Mouse (Mus musculus): ENCODE measurements around the gene Gm4707. TPM values are rescaled to one million over a fixed set of nuclear protein-coding genes. Genes with fewer than 3 reads are reported as not detected.
"Not testable (repeated sequence)": the region's sequence is repeated elsewhere in the genome, so short reads cannot be mapped to it uniquely, and the experiment has no call there.

Gm4707 gene
- polyA plus RNA-seq, 1 experiment from 2014 or later = 4.3 TPM

DNA sequence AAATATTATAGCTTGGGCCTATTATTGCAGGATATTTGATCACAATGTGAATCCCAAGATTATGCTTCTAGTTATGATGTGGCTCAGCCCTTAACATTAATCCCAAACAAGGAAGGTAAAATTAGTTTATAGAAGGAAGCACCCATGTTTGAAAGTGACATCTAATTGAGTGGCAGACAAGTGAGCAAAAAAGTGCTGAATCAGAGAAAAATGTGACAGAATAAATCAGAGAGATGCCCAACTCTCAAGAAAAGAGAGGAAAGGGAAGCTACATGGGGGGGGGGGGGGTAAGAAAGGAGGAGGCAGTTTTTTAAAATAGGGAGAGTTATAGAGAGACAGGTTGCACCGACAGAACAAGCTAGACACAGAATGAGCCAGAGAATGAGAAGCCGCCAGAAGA, 11.5 kb upstream of the Gm4707 start:
- no peak for ATAC-seq (replicated peaks; ENCODE audit: low FRiP score, low TSS enrichment, low read depth)
- 61% methylated on average over 2 of the region's 2 CpGs for WGBS

DNA sequence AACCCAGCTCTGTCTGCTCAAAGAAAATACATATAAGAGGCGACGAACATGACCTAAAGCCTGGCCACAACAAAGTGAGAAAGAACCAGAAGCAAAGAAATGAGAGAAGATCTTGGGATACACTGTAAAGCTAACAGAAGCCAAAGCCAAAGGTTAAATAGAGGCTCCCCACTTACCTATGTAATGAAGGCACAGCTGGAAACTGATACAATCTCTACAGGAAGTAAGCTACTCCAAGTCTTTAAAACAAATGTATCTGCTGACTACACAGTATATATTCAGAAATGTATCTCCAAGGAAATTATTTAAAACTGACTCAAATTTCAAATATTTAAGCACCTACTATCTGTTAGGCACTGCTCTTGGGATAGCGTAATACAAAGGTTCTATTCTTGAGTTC, 594 bp upstream of the Gm4707 start:
- Histone ChIP-seq H3K4me1 (replicated peaks; ENCODE audit: control insufficient read depth, insufficient read depth, low read length) (no peaks in the 10 kb centered on the region), H3K9me3 (ENCODE audit: control insufficient read depth, low read length) (no peaks in the 10 kb centered on the region), H3K9ac (ENCODE audit: low read length) (no peak overlapping the region), H3K4me3 (ENCODE audit: low read depth, low read length) (no peak overlapping the region), H3K36me3 (ENCODE audit: control insufficient read depth, insufficient read depth, low read length) (peaks cover 63% of the 10 kb centered on the region), H3K27ac (ENCODE audit: low read depth) (no peak overlapping the region), H3K27me3 (replicated peaks; ENCODE audit: control insufficient read depth, insufficient read depth, low read length) (no peaks in the 10 kb centered on the region), H3K4me2 (ENCODE audit: low read length) (no peak overlapping the region)
- ATAC-seq (replicated peaks; ENCODE audit: low FRiP score, low TSS enrichment, low read depth) (no peak), DNase-seq (ENCODE audit: low spot score) (no peak)
- over 99% methylated on average over 3 of the region's 3 CpGs for WGBS

More for the DNA sequence above, 11.5 kb upstream of the Gm4707 start:
- Histone ChIP-seq H3K9ac (ENCODE audit: low read length) (no peak overlapping the region), H3K4me1 (replicated peaks; ENCODE audit: control insufficient read depth, insufficient read depth, low read length) (peaks cover 6% of the 10 kb centered on the region; the same call in 1 of the 2 replicates), H3K4me2 (ENCODE audit: low read length) (no peak overlapping the region), H3K4me3 (ENCODE audit: low read depth, low read length) (no peak overlapping the region), H3K36me3 (ENCODE audit: control insufficient read depth, insufficient read depth, low read length) (no peaks in the 10 kb centered on the region), H3K9me3 (ENCODE audit: control insufficient read depth, low read length) (no peaks in the 10 kb centered on the region), H3K27ac (ENCODE audit: low read depth) (no peak overlapping the region), H3K27me3 (replicated peaks; ENCODE audit: control insufficient read depth, insufficient read depth, low read length) (no peaks in the 10 kb centered on the region)
- DNase-seq (ENCODE audit: low spot score) = no peak

DNA sequence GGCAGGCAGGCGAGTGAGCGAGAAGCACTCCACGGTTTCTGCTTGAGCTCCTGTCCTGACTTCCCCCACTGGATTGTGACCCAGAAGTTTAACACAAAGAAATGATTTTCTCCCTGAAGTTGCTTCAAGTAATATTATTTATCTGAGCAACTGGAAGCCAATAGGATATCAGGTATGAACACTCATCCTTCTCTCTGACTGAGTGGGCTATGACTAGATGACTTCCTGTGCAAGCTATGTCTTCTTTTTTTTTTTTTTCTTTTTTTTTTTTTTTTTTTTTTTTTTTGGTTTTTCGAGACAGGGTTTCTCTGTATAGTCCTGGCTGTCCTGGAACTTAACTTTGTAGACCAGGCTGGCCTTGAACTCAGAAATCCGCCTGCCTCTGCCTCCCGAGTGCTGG, 2.4 kb downstream of the Gm4707 start:
- H3K36me3 ChIP-seq (ENCODE audit: control insufficient read depth, insufficient read depth, low read length) = peaks cover 62% of the 10 kb centered on the region
- H3K4me3 ChIP-seq (ENCODE audit: low read depth, low read length); H3K27ac ChIP-seq (ENCODE audit: low read depth); H3K4me2 ChIP-seq (ENCODE audit: low read length); H3K4me1 ChIP-seq (replicated peaks; ENCODE audit: control insufficient read depth, insufficient read depth, low read length); ATAC-seq (replicated peaks; ENCODE audit: low FRiP score, low TSS enrichment, low read depth); H3K9ac ChIP-seq (ENCODE audit: low read length); DNase-seq (ENCODE audit: low spot score); H3K9me3 ChIP-seq (ENCODE audit: control insufficient read depth, low read length); H3K27me3 ChIP-seq (replicated peaks; ENCODE audit: control insufficient read depth, insufficient read depth, low read length): not testable (repeated sequence)
- WGBS = 95% methylated on average over 6 of the region's 6 CpGs

DNA sequence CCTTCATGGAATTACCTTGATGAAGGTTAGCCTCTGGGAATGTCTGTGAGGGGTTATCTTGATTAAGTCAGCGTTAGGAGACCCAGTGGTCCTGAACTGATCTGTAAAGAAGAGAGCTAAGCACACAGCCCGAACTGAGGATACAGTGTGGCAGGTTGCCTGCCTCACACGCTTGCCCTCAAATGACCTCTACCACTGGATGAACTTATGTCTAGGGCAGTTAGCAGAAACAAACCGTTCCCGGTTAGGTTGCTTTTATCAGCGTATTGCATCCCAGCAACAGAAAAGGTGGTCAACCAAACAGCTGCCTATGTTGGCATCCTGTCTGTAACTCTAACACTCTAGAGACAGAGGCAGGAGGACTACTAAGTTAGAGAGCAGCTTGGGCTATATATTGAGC, 14.5 kb downstream of the Gm4707 start:
- 90% methylated on average over 6 of the region's 6 CpGs for WGBS
- DNase-seq (ENCODE audit: low spot score) = no peak
- H3K36me3 ChIP-seq (ENCODE audit: control insufficient read depth, insufficient read depth, low read length) = peaks cover 33% of the 10 kb centered on the region

GRCm38 (mm10) chr17:71444718-71445117, 15.0 kb downstream of the Gm4707 start:
- no peaks in the 10 kb centered on the region for H3K4me1 ChIP-seq (replicated peaks; ENCODE audit: control insufficient read depth, insufficient read depth, low read length)
- ATAC-seq (replicated peaks; ENCODE audit: low FRiP score, low TSS enrichment, low read depth) = no peak

More for the DNA sequence above, 14.5 kb downstream of the Gm4707 start:
- no peak overlapping the region for H3K4me2 ChIP-seq (ENCODE audit: low read length)
- no peaks in the 10 kb centered on the region for H3K4me1 ChIP-seq (replicated peaks; ENCODE audit: control insufficient read depth, insufficient read depth, low read length)
- H3K9ac ChIP-seq (ENCODE audit: low read length) = no peak overlapping the region
- H3K4me3 ChIP-seq (ENCODE audit: low read depth, low read length) = no peak overlapping the region
- H3K27ac ChIP-seq (ENCODE audit: low read depth) = no peak overlapping the region
- no peaks in the 10 kb centered on the region for H3K9me3 ChIP-seq (ENCODE audit: control insufficient read depth, low read length)
- H3K27me3 ChIP-seq (replicated peaks; ENCODE audit: control insufficient read depth, insufficient read depth, low read length) = no peaks in the 10 kb centered on the region
- no peak for ATAC-seq (replicated peaks; ENCODE audit: low FRiP score, low TSS enrichment, low read depth)

DNA sequence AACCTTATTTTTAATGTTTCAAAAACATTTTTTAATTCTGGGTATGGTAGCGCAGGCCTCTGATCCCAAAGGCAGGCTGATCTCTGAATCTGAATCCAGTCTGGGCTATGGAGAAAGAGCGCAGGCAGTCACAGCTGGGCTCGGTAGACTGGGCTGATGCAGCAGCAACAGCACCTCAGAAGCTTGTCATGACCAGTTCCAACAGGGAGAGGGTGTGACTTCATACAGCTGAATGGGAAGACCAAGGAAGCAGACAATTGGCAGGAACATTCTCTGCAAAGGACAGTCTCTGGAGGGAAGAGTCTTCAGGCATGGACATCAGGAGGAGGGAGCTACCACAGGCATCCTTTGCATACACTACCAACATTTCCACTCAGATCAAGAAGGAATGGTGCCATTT, 15.6 kb downstream of the Gm4707 start:
- no peak for DNase-seq (ENCODE audit: low spot score)
- H3K36me3 ChIP-seq (ENCODE audit: control insufficient read depth, insufficient read depth, low read length) = peaks cover 37% of the 10 kb centered on the region
- no peaks in the 10 kb centered on the region for H3K4me1 ChIP-seq (replicated peaks; ENCODE audit: control insufficient read depth, insufficient read depth, low read length)
- H3K9me3 ChIP-seq (ENCODE audit: control insufficient read depth, low read length) = no peaks in the 10 kb centered on the region
- ATAC-seq (replicated peaks; ENCODE audit: low FRiP score, low TSS enrichment, low read depth) = no peak
- no peak overlapping the region for H3K4me3 ChIP-seq (ENCODE audit: low read depth, low read length)
- H3K4me2 ChIP-seq (ENCODE audit: low read length) = no peak overlapping the region
- 91% methylated on average over 3 of the region's 3 CpGs for WGBS
- no peak overlapping the region for H3K9ac ChIP-seq (ENCODE audit: low read length)
- no peaks in the 10 kb centered on the region for H3K27me3 ChIP-seq (replicated peaks; ENCODE audit: control insufficient read depth, insufficient read depth, low read length)
- no peak overlapping the region; the same call in 1 of the 2 replicates for H3K27ac ChIP-seq (ENCODE audit: low read depth)

More at GRCm38 (mm10) chr17:71444718-71445117, 15.0 kb downstream of the Gm4707 start:
- Histone ChIP-seq H3K36me3 (ENCODE audit: control insufficient read depth, insufficient read depth, low read length) (peaks cover 36% of the 10 kb centered on the region), H3K27me3 (replicated peaks; ENCODE audit: control insufficient read depth, insufficient read depth, low read length) (no peaks in the 10 kb centered on the region), H3K4me2 (ENCODE audit: low read length) (no peak overlapping the region), H3K9ac (ENCODE audit: low read length) (no peak overlapping the region), H3K4me3 (ENCODE audit: low read depth, low read length) (no peak overlapping the region), H3K9me3 (ENCODE audit: control insufficient read depth, low read length) (no peaks in the 10 kb centered on the region), H3K27ac (ENCODE audit: low read depth) (no peak overlapping the region)
- no peak for DNase-seq (ENCODE audit: low spot score)
- WGBS = 77% methylated on average over 2 of the region's 2 CpGs

- no peak overlapping the region for H3K4me2 ChIP-seq (ENCODE audit: low read length)
- 89% methylated on average over 6 of the region's 6 CpGs for WGBS
- H3K4me3 ChIP-seq (ENCODE audit: low read depth, low read length) = no peak overlapping the region
- H3K27ac ChIP-seq (ENCODE audit: low read depth) = no peak overlapping the region
- peaks cover 33% of the 10 kb centered on the region for H3K36me3 ChIP-seq (ENCODE audit: control insufficient read depth, insufficient read depth, low read length)
- DNase-seq (ENCODE audit: low spot score) (no peak), ATAC-seq (replicated peaks; ENCODE audit: low FRiP score, low TSS enrichment, low read depth) (no peak)
- H3K27me3 ChIP-seq (replicated peaks; ENCODE audit: control insufficient read depth, insufficient read depth, low read length) = no peaks in the 10 kb centered on the region
- H3K9ac ChIP-seq (ENCODE audit: low read length) = no peak overlapping the region
- H3K4me1 ChIP-seq (replicated peaks; ENCODE audit: control insufficient read depth, insufficient read depth, low read length) = no peaks in the 10 kb centered on the region
- no peaks in the 10 kb centered on the region for H3K9me3 ChIP-seq (ENCODE audit: control insufficient read depth, low read length)
These were observed 16.4 kb downstream of the Gm4707 start for GRCm38 (mm10) chr17:71443273-71443672.

GRCm38 (mm10) chr17:71422502-71422901, 37.2 kb downstream of the Gm4707 start:
- not testable (repeated sequence) for H3K4me3 ChIP-seq (ENCODE audit: low read depth, low read length); ATAC-seq (replicated peaks; ENCODE audit: low FRiP score, low TSS enrichment, low read depth); DNase-seq (ENCODE audit: low spot score); H3K4me2 ChIP-seq (ENCODE audit: low read length); H3K9ac ChIP-seq (ENCODE audit: low read length); H3K27ac ChIP-seq (ENCODE audit: low read depth); H3K27me3 ChIP-seq (replicated peaks; ENCODE audit: control insufficient read depth, insufficient read depth, low read length); H3K4me1 ChIP-seq (replicated peaks; ENCODE audit: control insufficient read depth, insufficient read depth, low read length)
- WGBS = 100% methylated on average over 2 of the region's 2 CpGs
- peaks cover 10% of the 10 kb centered on the region for H3K9me3 ChIP-seq (ENCODE audit: control insufficient read depth, low read length)
- H3K36me3 ChIP-seq (ENCODE audit: control insufficient read depth, insufficient read depth, low read length) = peaks cover 53% of the 10 kb centered on the region

- H3K27ac ChIP-seq (ENCODE audit: low read depth); H3K9ac ChIP-seq (ENCODE audit: low read length); H3K27me3 ChIP-seq (replicated peaks; ENCODE audit: control insufficient read depth, insufficient read depth, low read length); H3K4me1 ChIP-seq (replicated peaks; ENCODE audit: control insufficient read depth, insufficient read depth, low read length); H3K4me2 ChIP-seq (ENCODE audit: low read length); H3K4me3 ChIP-seq (ENCODE audit: low read depth, low read length); ATAC-seq (replicated peaks; ENCODE audit: low FRiP score, low TSS enrichment, low read depth); DNase-seq (ENCODE audit: low spot score): not testable (repeated sequence)
- H3K9me3 ChIP-seq (ENCODE audit: control insufficient read depth, low read length) = peaks cover 10% of the 10 kb centered on the region
- WGBS = 84% methylated on average over 5 of the region's 5 CpGs
- peaks cover 53% of the 10 kb centered on the region for H3K36me3 ChIP-seq (ENCODE audit: control insufficient read depth, insufficient read depth, low read length)
These were observed 40.3 kb downstream of the Gm4707 start for GRCm38 (mm10) chr17:71419448-71419847.
